Mouse (Mus musculus) thymus, postnatal 25 days (tissue): ENCODE data around the gene Fam187b.
A peak's percentile ranks its signal among the peaks of the same experiment; 100 is the strongest.

Experiments
- DNase-seq: peaks from one replicate; pipeline ENCODE4 v3.0.0; 2022

Gene Fam187b

DNA sequence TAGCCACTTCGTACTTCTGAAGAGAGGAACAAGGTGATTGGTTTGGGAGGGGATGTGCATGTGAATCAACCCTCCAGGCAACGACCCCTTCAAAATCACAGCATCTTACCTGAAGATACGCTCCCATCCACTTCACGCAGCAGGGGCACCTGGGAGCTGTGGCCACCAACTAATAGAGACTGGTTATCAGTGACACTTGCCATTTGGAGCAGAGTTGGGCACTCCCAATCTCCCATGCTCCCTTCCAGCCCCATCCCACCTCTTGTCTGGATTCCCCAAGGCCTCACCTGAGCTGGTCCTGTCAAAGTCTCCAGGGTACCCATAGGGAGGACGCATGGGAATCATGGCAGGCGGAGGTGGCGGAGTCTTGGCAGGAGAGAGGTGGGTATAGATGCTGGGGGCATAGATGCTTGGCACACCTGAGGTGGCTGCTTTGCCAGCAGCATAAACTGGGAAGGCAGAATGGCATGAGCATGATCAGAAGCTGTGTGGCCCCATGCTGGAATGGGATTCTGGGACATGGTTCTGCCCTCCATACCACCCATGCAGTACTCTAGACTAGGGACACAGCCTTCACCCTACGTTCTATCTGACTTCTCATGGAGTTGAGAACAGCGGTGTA lies 14.6 kb upstream of the Fam187b start:
- DNase-seq = no peak

DNA sequence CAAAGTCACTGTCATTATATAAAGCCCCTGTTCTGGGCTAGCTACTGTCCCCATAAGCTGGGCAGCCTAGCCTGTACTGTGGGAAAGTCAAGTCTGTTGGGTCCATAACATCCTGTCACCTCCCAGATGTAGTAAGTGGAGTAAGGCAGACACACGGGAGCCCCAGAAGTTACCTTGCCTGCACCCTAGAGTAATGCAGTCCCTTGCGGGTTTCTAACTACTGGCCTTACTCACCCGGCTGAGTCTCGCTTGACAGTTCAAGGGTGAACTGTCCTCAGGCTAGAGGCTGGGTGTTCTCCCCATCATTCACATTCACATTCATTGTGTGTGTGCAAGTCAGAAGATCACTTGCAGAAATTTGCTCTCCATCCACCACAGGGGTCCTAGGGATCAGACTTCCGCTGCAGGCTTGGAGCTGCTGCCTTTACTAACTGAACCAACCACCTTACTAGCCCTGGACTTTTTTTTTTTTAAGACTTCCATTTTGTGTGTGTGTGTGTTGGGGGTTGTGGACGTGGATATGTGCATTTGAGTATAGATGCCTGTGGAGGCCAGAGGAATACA lies 13.7 kb upstream of the Fam187b start:
- DNase-seq = no peak

DNA sequence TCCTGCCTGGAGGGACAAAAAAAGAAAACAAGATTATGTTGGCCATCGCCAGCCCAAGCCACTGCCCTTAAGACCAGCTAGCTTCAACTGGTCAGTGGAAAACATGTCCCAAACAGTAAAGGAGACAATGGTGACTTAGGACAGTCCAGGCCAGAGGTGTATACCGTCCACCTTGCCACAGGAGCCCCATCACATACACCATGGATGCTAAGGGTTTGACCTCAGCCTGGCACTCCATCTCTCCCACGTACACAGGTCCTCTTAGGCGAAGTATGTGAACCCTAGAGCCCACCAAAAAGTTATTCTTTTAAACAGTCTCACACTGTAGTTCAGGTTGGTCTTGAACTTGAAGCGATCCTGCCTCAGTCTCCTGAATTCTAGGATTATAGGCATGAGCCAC lies 10.7 kb upstream of the Fam187b start:
- DNase-seq = no peak

DNA sequence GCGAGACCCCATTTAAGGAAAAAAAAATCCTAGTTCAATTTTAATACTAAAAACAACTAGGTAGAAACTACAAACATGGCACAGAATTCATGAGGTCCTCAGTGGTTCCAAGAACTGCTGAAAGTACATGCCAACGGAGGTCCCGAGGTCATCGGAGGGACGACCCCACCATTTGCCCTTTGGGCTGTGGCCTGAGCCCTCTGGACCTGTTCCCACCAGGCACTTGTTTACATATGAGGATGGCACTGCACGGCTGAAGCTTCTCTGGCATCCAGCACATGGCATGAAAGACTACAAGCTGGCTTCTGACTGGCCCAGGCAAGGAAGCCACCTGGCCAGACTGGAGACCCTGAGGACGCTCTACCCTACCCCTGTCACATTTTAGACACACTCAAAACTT lies 9.2 kb upstream of the Fam187b start:
- DNase-seq = no peak

DNA sequence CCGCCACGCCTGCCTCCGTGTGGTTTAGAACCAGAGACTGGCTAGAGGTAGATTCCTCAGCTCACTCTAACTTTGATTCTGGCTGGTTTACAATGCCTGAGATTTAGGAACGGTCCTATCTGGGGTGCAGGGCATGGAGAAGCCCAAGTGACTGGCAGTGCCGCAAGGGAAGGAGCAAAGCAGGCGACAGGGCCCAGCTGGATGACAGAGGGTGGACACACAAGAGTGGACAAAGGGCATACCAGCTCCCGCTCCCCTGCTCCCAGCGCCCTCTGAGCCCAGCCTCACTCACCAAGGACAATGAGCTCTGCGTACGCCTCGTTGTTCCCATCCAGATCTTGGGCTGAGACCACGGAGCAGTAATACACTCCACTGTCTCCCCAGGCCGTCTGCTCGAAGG lies 7.9 kb upstream of the Fam187b start:
- DNase-seq = no peak

DNA sequence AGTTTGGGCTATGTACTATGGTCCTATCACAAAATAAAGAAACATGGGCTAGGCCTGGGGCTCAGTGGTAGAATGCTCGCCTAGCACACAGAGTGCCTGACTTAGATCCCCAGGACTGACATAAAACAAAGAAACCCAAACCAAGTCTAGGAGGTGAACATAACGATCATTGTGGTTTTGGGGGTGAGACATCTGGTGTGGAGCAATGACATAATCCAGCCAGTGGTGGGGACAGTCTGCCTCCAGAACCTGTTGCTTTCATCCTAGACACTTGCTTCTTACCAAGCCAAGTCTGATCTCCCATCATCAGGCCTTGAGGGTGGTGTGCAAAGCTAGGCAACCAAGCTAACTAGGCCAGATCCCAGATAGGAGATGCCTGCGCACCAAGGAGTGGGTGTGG lies 6.9 kb upstream of the Fam187b start:
- DNase-seq = no peak

DNA sequence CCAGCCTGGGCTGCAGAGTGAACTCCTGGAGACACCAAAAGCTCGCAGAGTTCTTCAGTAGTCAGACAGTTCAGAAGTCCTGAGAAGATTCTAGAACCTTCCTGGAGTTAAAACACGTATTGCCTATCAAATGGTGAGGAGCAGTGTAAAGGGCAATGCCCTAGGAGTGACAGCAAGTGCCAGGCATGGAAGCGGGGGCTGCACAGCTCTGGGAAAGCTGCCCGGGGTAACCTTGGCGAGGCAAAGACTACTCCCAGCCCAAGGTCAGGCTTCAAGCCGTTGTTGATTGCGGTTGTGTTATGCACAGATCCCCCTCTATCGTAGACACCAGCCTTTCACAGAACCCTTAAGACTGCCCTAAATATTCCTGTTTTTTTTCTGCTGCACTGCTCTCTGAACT lies 5.0 kb upstream of the Fam187b start:
- no peak for DNase-seq

DNA sequence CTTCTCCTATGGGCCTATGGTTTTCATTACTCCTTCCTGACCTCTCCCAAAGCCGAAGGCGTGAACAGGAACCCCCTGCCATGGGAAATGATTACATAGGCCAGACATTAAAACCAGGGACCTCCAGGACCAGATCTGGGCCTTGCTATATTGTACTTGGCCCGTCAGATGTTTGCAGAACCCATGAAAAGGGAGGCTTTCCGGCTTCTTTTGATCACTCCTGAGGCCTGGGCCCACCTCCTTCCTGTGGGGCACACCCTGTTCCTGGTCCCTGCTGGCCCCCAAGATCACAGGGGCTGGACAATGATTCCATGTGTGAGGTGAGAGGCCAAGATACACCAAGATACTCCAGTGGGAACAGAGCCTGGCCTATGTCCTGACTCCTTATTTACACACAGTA lies 4.4 kb upstream of the Fam187b start:
- DNase-seq = no peak

DNA sequence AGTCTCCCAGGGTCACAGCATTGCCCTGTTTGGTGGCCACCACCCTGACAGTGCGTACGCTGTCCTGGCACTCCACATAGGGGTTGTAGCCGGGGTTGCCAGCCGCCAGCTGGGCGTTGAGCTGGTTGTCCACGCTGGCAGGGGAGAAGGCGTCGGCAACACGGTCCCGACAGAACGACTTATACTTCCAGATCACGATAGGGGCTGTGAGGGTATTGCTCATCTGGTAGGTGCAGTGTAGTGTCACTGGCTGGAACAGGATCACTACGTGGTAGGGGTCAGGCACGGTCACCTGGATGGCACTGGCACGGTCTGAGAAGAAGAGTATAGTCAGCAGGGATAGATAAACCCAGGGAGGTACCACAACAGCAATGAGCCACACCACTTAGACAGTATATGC lies 1.7 kb upstream of the Fam187b start:
- no peak for DNase-seq

DNA sequence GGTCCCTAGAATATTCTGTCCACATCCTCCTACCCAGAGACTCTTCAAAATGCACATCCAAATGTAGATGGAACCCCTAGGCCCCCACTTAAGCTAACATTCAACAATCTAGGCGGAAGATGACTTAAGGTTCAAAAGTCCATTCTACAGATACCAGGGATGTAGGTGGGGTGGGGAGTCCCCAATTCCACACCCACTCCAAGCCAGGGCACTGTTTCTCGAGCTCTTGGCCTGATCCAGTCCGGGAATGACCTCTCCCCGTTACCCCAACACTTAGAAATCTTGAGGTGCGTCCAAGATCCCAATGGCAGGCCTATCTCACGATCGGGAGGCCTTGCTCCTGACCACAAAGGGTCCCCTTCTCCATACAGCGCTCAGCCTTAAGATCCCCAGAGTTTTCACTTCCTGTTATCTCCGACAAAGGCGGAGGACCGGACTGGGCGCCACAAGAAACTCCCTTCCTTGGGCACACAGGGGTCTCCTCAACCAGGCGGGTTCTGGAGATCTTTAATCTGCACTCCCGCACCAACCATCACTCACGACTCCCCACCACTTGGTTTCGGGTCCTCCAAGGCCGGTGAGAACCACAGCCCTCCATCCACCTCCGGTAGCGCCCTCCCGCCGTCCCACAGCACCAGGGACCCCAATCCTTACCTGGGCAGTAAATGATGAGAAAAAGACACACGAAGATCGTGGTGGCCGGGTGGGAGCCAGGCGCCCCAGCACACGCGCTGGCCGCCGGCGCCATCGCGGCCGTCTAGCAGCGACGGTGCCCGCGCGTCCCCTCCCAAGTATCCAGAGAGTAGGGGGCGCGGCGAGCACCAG lies 952 bp upstream of the Fam187b start:
- no peak for DNase-seq

DNA sequence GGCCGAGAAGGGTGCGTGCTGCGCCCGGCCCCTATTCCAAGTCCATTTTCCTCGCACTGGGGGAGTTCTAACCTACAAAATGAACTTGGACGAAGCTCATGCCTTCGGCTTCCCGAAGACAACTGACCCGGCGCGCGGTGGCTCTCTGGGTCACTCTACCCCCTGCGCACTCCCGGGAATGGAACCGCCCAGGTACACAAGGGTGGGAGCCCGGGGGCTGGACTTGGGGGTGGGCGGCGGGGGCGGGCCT lies 414 bp upstream of the Fam187b start, which contains the start of gene Lsr:
Gene Lsr (minus strand): TSS at position 214 of the 250 bp plus-strand sequence.
- DNase-seq = no peak

DNA sequence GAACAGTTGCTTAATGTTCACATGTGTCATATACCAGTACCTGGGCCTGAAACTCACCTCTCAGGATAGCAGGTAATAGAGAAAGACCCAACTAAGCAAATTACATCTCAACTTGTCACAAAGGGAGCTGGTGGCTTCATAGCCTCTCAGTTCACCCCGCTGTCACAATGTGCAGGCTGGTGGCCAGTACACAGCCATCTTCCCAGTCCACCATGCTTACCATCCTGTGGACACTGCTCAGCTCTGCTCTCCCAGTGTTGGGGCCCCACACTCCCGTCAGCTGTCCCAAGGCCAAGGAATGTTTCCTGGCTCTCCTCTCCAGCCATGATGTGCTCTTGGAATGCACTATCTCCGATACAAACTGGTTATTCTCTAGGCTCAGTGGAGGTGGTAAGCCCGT lies 8.1 kb downstream of the Fam187b start:
- DNase-seq = no peak

DNA sequence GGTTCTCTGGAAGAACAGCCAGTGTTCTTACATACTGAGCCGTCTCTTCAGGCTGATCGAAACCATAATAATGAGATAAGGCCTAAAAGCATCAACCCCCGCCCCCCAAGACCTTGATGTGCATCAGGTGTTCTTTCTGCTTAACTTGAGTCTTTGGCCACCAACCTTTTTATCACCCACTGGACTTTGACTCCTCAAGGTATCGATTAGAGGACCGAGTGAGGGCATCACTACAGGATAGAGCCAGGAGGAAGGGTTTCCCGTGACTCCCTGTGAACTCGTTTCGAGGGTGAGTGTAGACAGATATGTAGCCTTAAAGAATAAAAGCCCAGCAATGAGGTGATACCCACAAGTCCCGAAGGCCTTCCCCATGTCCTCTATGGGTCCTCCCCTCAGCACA lies 11.8 kb downstream of the Fam187b start:
- no peak for DNase-seq

DNA sequence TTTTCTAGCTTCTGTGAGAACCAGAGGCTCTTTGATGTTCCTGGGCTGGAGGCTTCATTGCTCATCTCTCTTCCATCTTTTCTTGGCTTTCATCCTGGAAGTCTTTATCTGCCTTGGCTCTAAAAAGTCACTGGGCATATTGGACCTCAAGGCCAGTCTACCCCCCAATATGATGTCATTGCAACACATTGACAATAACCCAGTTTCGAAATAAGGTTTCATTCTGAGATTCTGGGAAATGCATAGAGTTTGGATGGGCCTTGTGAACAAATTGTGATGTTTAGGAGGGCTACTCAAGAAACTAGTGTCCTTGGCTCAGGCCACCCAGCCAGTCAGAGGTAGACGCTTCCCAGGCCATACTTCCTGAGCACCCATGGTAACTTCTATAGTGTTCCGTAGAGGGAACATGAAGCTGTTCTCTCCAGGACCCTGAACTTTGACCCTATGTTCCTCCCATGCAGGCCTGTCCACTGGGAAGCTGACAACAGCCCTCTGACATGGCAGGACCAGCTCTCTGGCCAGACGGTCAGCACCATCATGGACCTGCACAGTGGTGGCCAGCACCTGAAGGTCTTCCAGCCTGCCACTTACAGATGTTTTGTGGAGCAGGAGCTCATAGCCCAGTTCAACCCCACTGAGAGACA lies 15.1 kb downstream of the Fam187b start:
- DNase-seq = no peak

DNA sequence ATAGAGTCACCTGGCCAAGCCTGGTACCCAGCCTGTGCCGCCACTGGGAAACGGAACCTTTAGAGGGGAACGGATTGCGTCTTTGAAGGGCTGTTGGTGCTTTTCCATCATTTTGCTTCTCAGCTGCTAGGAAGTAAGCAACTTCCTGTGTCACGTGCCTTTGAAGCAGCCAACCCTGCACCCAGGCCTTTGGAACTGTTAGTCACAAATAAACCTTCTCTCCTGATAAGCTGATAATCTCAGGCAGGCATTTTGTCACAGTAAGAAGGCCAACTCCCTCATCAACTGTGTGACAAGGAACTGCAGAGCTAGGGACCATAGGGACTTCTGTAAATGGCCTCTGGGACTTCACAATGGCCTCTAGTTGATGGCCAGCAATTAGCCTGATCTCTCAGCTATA lies 18.6 kb downstream of the Fam187b start:
- DNase-seq = no peak

DNA sequence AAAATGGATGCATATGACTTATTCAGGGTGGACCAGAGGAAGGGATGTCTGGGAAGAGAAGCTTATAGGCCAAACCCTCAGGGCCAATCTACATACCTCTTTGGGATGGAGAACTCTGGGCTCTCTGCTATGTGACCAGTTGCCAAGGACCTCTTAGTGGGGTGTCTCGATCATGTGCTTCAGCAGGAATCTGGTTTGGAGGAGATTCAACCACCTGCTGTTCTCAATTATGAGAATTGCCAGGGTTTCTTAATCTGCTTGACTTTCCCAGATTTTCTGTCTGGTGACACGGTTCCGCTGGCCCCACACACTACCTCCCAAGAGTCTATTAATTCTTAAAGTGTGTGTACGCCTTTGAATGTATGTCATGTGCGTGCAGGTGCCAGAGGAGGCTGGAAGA lies 20.4 kb downstream of the Fam187b start:
- no peak for DNase-seq

DNA sequence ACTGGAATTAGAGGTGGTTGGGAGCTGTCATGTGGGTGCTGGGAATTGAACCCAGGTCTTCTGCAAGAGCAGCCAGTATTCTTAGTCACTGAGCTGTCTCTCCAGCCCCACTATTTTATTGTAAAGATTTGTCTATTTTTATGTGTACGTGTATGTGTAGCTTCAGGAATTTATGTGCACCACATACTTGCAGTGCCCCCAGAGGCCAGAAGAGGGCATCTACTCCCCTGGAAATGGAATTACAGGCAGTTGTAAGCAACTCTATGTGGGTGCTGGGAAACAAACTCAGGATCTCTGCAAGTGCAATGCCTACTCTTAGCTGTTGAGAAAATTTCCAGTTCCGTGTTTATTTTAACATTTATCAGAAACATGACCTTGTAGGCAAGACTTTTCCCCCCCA lies 22.9 kb downstream of the Fam187b start:
- DNase-seq = no peak

DNA sequence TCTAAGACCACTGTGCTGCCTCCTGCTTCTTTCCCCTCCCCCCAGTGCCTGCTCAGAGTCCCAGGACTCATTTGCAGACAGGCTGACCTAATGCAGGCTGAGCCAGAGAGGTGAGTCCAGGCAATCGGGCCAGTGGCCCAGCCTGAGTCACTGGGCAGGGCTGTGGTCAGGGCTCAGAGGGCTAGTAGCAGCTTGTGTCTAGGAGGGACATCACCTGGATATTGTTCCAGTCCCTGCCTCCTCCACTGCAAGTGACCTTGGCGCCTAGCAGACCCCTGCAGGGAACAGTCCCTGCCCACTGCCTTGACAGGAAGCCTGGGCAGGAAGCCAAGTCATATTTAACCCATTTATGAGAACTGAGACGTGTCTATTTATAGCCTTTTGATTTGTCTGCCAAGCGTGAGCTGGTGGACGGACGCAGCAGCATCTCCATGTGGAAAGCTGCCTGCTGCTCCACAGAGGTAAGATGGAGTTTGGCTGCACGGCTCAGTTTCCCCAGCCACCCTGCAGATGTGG lies 27.0 kb downstream of the Fam187b start:
- DNase-seq = peak; percentile 36

DNA sequence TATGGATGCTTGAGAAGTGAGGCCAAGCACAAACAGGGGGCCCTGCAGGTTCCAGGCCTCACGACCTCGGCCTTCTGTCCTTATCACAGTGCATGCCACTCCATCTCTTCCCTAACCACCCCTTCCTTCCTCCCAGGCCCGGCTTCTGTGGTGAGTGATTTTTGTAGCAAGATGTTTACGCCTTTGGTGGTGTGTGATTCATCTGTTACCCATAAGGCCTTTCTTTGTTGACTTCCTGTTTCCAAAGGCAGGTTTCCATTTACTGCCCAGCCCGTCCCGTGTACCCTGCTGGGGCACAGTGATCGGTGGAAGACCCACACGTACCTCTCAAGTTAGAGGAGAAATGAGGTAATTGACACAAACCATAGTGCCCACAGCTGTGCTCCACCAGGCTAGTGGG lies 29.1 kb downstream of the Fam187b start:
- DNase-seq = peak; percentile 39

DNA sequence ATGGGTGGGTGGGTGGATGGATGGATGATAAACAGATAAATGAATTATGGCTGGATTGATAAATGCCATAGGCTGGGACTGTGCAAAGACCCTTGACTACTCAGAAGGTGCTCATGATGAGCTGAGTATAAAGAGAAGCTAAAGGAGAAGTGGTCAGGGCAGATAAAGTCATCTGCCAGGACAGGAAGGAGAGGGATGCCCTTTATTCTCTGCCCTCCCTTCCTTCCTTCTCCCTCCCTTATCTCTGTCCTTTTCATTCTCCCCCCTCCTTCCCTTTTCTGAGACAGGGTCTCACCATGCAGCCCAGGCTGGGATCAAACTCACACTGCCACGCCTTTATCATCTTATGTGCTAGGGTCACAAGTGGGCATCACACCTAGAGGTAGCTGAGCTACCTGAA lies 34.2 kb downstream of the Fam187b start:
- no peak for DNase-seq

DNA sequence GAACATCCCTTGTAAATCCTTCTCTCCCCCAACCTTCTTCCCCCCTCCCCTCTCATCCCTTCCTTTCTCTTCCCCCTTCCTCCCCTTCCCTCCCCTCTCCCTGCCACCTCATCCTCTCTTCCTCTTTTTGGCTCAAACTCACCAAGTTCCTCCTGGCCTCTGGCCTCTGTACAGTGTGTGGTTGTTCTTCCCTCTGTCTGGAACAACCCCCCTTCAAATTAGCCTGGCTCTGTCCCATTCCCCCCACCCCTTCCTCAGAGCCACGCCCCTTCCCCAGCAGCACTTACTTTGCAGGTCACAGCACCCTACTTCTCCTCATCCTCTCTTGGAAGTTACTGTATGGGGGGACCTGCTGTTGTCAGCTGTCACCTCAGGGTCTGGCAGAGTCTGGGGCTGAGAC lies 34.6 kb downstream of the Fam187b start:
- DNase-seq = no peak

DNA sequence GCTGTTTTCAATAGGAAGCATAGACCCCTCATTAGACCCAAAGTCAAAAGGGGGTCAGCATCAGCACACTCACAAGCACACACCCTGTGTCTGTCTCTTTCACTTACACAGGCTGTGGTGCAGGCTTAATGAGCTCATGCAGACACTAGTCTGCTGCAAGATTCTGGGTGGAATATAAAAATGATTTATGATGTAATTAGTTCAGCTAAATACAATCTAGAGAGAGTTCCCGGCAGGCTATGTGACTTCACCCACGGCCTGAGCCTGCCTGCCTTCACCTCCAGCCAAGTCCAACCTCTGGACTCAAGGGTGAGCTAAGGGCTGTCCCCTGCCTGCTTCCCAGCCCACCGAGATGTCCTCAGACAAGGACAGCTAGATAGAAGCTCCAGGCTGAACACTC lies 35.3 kb downstream of the Fam187b start:
- no peak for DNase-seq

DNA sequence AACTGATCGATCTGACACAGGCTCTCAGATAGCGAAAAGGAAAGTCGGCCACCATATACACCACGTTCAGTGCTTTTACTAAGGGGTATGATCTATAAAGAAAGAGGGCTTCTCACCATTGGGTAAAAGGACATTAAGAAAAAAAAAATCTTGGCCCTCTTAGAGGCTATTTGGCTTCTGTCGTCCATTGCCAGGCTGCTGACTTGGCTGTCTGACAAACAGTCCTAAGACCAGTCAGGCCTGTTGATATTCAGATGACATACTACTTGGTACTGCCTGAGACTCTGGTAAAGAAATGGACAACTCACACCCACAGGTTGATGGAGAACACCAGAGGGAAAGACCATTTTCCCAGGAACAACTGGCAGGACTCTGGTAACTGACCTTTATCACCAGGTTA lies 39.4 kb downstream of the Fam187b start:
- DNase-seq = no peak
